Mouse (Mus musculus) heart, postnatal 0 days (tissue): ENCODE results near the gene Lrwd1.

Experiments used
- CTCF ChIP-seq: IDR thresholded peaks from 2 replicates; pipeline ENCODE4 v1.5.1; 2016; ENCODE audit warnings: antibody characterized with exemption, control low read depth, low read depth
- EP300 ChIP-seq: IDR thresholded peaks from 2 replicates; pipeline ENCODE4 v1.6.1; 2016; ENCODE audit warnings: antibody characterized with exemption, low read depth

GRCm38 (mm10) chr5:136146936-136147335 lies 11.1 kb upstream of the Lrwd1 start:
- no peak for TF ChIP-seq EP300
- TF ChIP-seq CTCF: no peak
